ENCODE assay signal across 22 mouse cellular contexts in the genomic region with DNA sequence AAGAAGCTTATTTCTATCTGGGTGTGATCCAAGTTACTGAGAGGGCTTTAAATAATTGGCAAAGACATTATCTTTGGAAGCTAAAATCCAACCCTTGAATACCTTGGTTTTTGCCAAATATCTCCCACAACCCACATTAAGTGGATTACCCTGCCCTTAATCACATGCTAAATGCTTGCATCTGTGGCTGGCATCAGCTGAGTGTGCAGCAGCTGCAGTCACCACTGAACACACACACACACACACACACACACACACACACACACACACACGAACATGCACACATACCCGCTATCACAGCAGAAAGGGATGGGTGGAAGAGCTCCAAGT.
A peak's percentile ranks its signal among the peaks of the same experiment; 100 is the strongest.
DNase-seq lines count a peak whose midpoint lies in the region; ATAC-seq lines count a peak whose summit lies in the region.
"Had no signal": no experiment of that assay in that cellular context is flagged by ENCODE, and none has a peak within 500 bp of the region (broad histone marks: within the 10 kb centered on the region; RNA-seq: fewer than 3 reads in every experiment).

No protein-coding gene starts in this region.

- no peak overlapping the region for H3K27ac ChIP-seq in forebrain, embryonic 12.5 days
- no peak overlapping the region for H3K27ac ChIP-seq in forebrain, embryonic 11.5 days (ENCODE audit: low read depth, low read length)
- H3K27ac ChIP-seq in midbrain, embryonic 15.5 days, result no peak overlapping the region
- H3K27ac ChIP-seq: embryonic facial prominence, embryonic 12.5 days; gastrocnemius, adult 2 months; heart, embryonic 13.5 days; limb, embryonic 13.5 days; liver, embryonic 14.5 days had no signal

- H3K36me3 ChIP-seq in forebrain, embryonic 12.5 days (replicated peaks), result no peaks in the 10 kb centered on the region
- H3K36me3 ChIP-seq in forebrain, embryonic 11.5 days (ENCODE audit: control insufficient read depth, insufficient read depth, low read length), result no peaks in the 10 kb centered on the region
- no peaks in the 10 kb centered on the region for H3K36me3 ChIP-seq in midbrain, embryonic 15.5 days (replicated peaks)
- H3K36me3 ChIP-seq: embryonic facial prominence, embryonic 12.5 days; heart, embryonic 13.5 days; limb, embryonic 13.5 days had no signal

- DNase-seq in forebrain, embryonic 11.5 days (ENCODE audit: low spot score), result no peak
- peak; percentile 62 for DNase-seq in retina, postnatal 1 day
- DNase-seq in retina, embryonic 14.5 days (ENCODE audit: low spot score), result no peak
- no peak for DNase-seq in ovary, postnatal 36 days (ENCODE audit: low spot score)
- no peak for DNase-seq in thymus, postnatal 0 days (ENCODE audit: low spot score)
- DNase-seq: adrenal gland, postnatal 14 days; cerebellum, adult 2 months; gastrocnemius, adult 2 months; heart, adult 11 months; heart, postnatal 4 days; kidney, adult 8-10 months; kidney, postnatal 25 days; thymus, postnatal 25 days had no signal

- peak; percentile 62; the same call in 1 of the 2 replicates for ATAC-seq in forebrain, embryonic 12.5 days (ENCODE audit: low FRiP score)
- ATAC-seq in forebrain, embryonic 11.5 days (replicated peaks; ENCODE audit: low FRiP score), result no peak
- peak; percentile 49; the same call in 1 of the 2 replicates for ATAC-seq in midbrain, embryonic 15.5 days (replicated peaks)
- ATAC-seq in activated CD4-positive, CD25-positive, alpha-beta regulatory T cell, adult 4 months, result no peak
- ATAC-seq: lung, postnatal 0 days had no signal

- H3K4me3 ChIP-seq in forebrain, embryonic 12.5 days (replicated peaks), result no peak overlapping the region
- H3K4me3 ChIP-seq in forebrain, embryonic 11.5 days (ENCODE audit: low read depth, low read length), result no peak overlapping the region
- H3K4me3 ChIP-seq in midbrain, embryonic 15.5 days, result no peak overlapping the region
- H3K4me3 ChIP-seq: embryonic facial prominence, embryonic 12.5 days; gastrocnemius, adult 2 months; heart, embryonic 13.5 days; limb, embryonic 13.5 days had no signal

- no peaks in the 10 kb centered on the region for H3K9me3 ChIP-seq in forebrain, embryonic 12.5 days
- no peaks in the 10 kb centered on the region for H3K9me3 ChIP-seq in forebrain, embryonic 11.5 days (ENCODE audit: control insufficient read depth, low read length)
- no peaks in the 10 kb centered on the region for H3K9me3 ChIP-seq in midbrain, embryonic 15.5 days
- H3K9me3 ChIP-seq: embryonic facial prominence, embryonic 12.5 days; heart, embryonic 13.5 days; limb, embryonic 13.5 days had no signal

- H3K4me2 ChIP-seq in forebrain, embryonic 12.5 days, result no peak overlapping the region
- no peak overlapping the region for H3K4me2 ChIP-seq in forebrain, embryonic 11.5 days (ENCODE audit: low read depth, low read length, severe bottlenecking)
- no peak overlapping the region for H3K4me2 ChIP-seq in midbrain, embryonic 15.5 days
- H3K4me2 ChIP-seq: embryonic facial prominence, embryonic 12.5 days; heart, embryonic 13.5 days; limb, embryonic 13.5 days had no signal

- peaks cover 13% of the 10 kb centered on the region; the same call in 1 of the 2 replicates for H3K27me3 ChIP-seq in forebrain, embryonic 12.5 days
- H3K27me3 ChIP-seq in forebrain, embryonic 11.5 days (ENCODE audit: control insufficient read depth, insufficient read depth, low read length), result no peaks in the 10 kb centered on the region
- H3K27me3 ChIP-seq in midbrain, embryonic 15.5 days (replicated peaks), result no peaks in the 10 kb centered on the region
- H3K27me3 ChIP-seq: CH12.LX; embryonic facial prominence, embryonic 12.5 days; heart, embryonic 13.5 days; limb, embryonic 13.5 days had no signal

- WGBS in forebrain, embryonic 12.5 days, result 68% methylated on average over 2 of the region's 2 CpGs
- 89% methylated on average over 2 of the region's 2 CpGs for WGBS in forebrain, embryonic 11.5 days
- WGBS in midbrain, embryonic 15.5 days, result 71% methylated on average over 2 of the region's 2 CpGs

- H3K9ac ChIP-seq in forebrain, embryonic 12.5 days, result no peak overlapping the region
- no peak overlapping the region for H3K9ac ChIP-seq in forebrain, embryonic 11.5 days (ENCODE audit: low read length)
- no peak overlapping the region for H3K9ac ChIP-seq in midbrain, embryonic 15.5 days
- H3K9ac ChIP-seq: embryonic facial prominence, embryonic 12.5 days; heart, embryonic 13.5 days; limb, embryonic 13.5 days; liver, embryonic 14.5 days had no signal

- H3K4me1 ChIP-seq in forebrain, embryonic 12.5 days, result peaks cover 9% of the 10 kb centered on the region; the same call in 1 of the 2 replicates
- no peaks in the 10 kb centered on the region for H3K4me1 ChIP-seq in forebrain, embryonic 11.5 days (replicated peaks; ENCODE audit: control insufficient read depth, insufficient read depth, low read length)
- H3K4me1 ChIP-seq in midbrain, embryonic 15.5 days, result peaks cover 9% of the 10 kb centered on the region
- H3K4me1 ChIP-seq: embryonic facial prominence, embryonic 12.5 days; limb, embryonic 13.5 days had no signal

Comparison
In these comparisons a context has a peak if more than half of its experiments do, and no peak if none do; other contexts are left out.
1. ATAC-seq: peak in forebrain, embryonic 12.5 days (single experiment) and midbrain, embryonic 15.5 days (single experiment); none in forebrain, embryonic 11.5 days (single experiment) and activated CD4-positive, CD25-positive, alpha-beta regulatory T cell, adult 4 months (single experiment).